Mouse (Mus musculus) stomach, adult 2 months (tissue): ENCODE measurements around the gene Ttc21a. TPM values are rescaled to one million over a fixed set of nuclear protein-coding genes. Genes with fewer than 3 reads are reported as not detected.

Experiments
- polyA plus RNA-seq: library from polyadenylated mRNA; depleted of rRNA; stranded (reverse); fragments of >200 nt; gene quantifications from 2 replicates; pipeline ENCODE4 v1.2.3, GENCODE M21; 2012; rRNA removed

The Ttc21a gene
- 0.03 and 0.04 TPM in 2 replicates for polyA plus RNA-seq

GRCm38 (mm10) chr9:119937005-119937773 lies at the start of gene Ttc21a, which contains the start of gene Gorasp1:
Ttc21a (plus strand) TSS chr9:119937606.
Gorasp1 (minus strand) TSS chr9:119937565.

GRCm38 (mm10) chr9:119894339-119895009 lies 42.9 kb upstream of the Ttc21a start, which contains the start of gene Wdr48:
Wdr48 (plus strand) TSS chr9:119894878.

GRCm38 (mm10) chr9:119984536-119985011 lies 47.2 kb downstream of the Ttc21a start, which contains the start of gene Csrnp1:
Csrnp1 (minus strand) TSS chr9:119984658.

Other genes starting within 250 kb of the Ttc21a start
- gene Scn10a, start 218.3 kb upstream of the Ttc21a start, polyA plus RNA-seq = not detected in 2 replicates
- gene Scn11a, start 112.2 kb upstream of the Ttc21a start, polyA plus RNA-seq = not detected in 2 replicates
- 9.3 and 13.2 TPM in 2 replicates for gene Wdr48, start 42.7 kb upstream of the Ttc21a start, polyA plus RNA-seq
- gene Gorasp1, start within 50 bp of the Ttc21a start, polyA plus RNA-seq = 12.7 and 12.8 TPM in 2 replicates
- gene Csrnp1, start 47.1 kb downstream of the Ttc21a start, polyA plus RNA-seq = 12.8 and 25.8 TPM in 2 replicates
- gene Xirp1, start 86.0 kb downstream of the Ttc21a start, polyA plus RNA-seq = 0.50 and 0.57 TPM in 2 replicates
- gene Cx3cr1, start 132.3 kb downstream of the Ttc21a start, polyA plus RNA-seq = 2.4 and 2.7 TPM in 2 replicates
- 0.06 and 0.15 TPM in 2 replicates for gene Ccr8, start 154.5 kb downstream of the Ttc21a start, polyA plus RNA-seq
- 14.6 and 19.7 TPM in 2 replicates for gene Slc25a38, start 172.8 kb downstream of the Ttc21a start, polyA plus RNA-seq
- 1,902 and 2,484 TPM in 2 replicates for gene Rpsa, start 190.1 kb downstream of the Ttc21a start, polyA plus RNA-seq
- gene Mobp, start 212.1 kb downstream of the Ttc21a start, polyA plus RNA-seq = not detected in 2 replicates